Mouse (Mus musculus) monocyte, adult 59 days (primary cell): ENCODE data around the gene Ncapg2. TPM values are rescaled to one million over a fixed set of nuclear protein-coding genes. Genes with fewer than 3 reads are reported as not detected.

ENCODE experiments used
- total RNA-seq, 2 experiments: library from RNA; stranded (reverse); gene quantifications; one replicate each; pipeline ENCODE4 v1.2.4; 2023

Ncapg2 gene
- 1 to 10 TPM; 8.4 to 9.3 TPM for total RNA-seq

GRCm38 (mm10) chr12:116405045-116405835 lies at the start of gene Ncapg2:
Gene Ncapg2, plus strand, starts transcription at chr12:116405402.

GRCm38 (mm10) chr12:116485591-116486403 lies 80.6 kb downstream of the Ncapg2 start, which contains the start of gene Ptprn2:
Gene Ptprn2, plus strand, starts transcription at chr12:116485720.

Other genes with a start within 250 kb of the Ncapg2 start
- 1 to 10 TPM in 1 of 2 experiments, under 1 TPM in 1; 0.94 to 4.0 TPM for gene Wdr60, start 142.4 kb upstream of the Ncapg2 start, total RNA-seq
- not detected for gene Gm11027, start 130.0 kb upstream of the Ncapg2 start, total RNA-seq
- 10 to 100 TPM; 35.1 to 38.4 TPM for gene Esyt2, start 124.2 kb upstream of the Ncapg2 start, total RNA-seq
- not detected for gene Ptprn2, start 80.3 kb downstream of the Ncapg2 start, total RNA-seq